ENCODE assay signal across 8 mouse cellular contexts in genomic region chr17:27051514-27051913, GRCm38 (mm10). TPM values are rescaled to one million over a fixed set of nuclear protein-coding genes. Genes with fewer than 3 reads are reported as not detected.
DNase-seq lines count a peak whose midpoint lies in the region; ATAC-seq lines count a peak whose summit lies in the region.

No protein-coding gene starts in this region.

- H3K4me2 ChIP-seq in embryonic facial prominence, embryonic 14.5 days (ENCODE audit: low read depth, low read length) = peak overlapping the region; percentile 13

- no peaks in the 10 kb centered on the region for H3K27me3 ChIP-seq in embryonic facial prominence, embryonic 14.5 days (replicated peaks; ENCODE audit: control insufficient read depth, insufficient read depth, low read length)

- no peaks in the 10 kb centered on the region for H3K9me3 ChIP-seq in embryonic facial prominence, embryonic 14.5 days (ENCODE audit: control insufficient read depth, low read length)

- H3K79me2 ChIP-seq in macrophage (ENCODE audit: inconsistent target) = no peaks in the 10 kb centered on the region

- no peaks in the 10 kb centered on the region for H3K4me1 ChIP-seq in embryonic facial prominence, embryonic 14.5 days (ENCODE audit: control insufficient read depth, insufficient read depth, low read length)

- no peak for ATAC-seq in embryonic facial prominence, embryonic 14.5 days (ENCODE audit: low read depth)

- no peak overlapping the region for H3K4me3 ChIP-seq in embryonic facial prominence, embryonic 14.5 days (ENCODE audit: low read depth, low read length)
- peak overlapping the region; percentile 19; the same call in 1 of the 2 replicates for H3K4me3 ChIP-seq in macrophage (ENCODE audit: inconsistent target)

- peak; percentile 35 for DNase-seq in kidney, adult 9 months
- no peak for DNase-seq in kidney, adult 11 months
- peak; percentile 59 for DNase-seq in embryonic facial prominence, embryonic 14.5 days (ENCODE audit: low spot score)
- DNase-seq in kidney, postnatal 10 days = peak; percentile 84
- DNase-seq in right cerebral cortex, postnatal 14 days = no peak
- DNase-seq in frontal cortex, postnatal 25 days (ENCODE audit: low spot score in 2 of 2) = no peak
- no peak for DNase-seq in natural killer cell, adult 2 months (ENCODE audit: low spot score in 2 of 2)

- H3K27ac ChIP-seq in embryonic facial prominence, embryonic 14.5 days (replicated peaks; ENCODE audit: low read depth, low read length) = no peak overlapping the region
- H3K27ac ChIP-seq in macrophage = peak overlapping the region; percentile 48

- H3K36me3 ChIP-seq in embryonic facial prominence, embryonic 14.5 days (ENCODE audit: control insufficient read depth, insufficient read depth, low read length) = no peaks in the 10 kb centered on the region
- H3K36me3 ChIP-seq in macrophage (ENCODE audit: inconsistent target) = no peaks in the 10 kb centered on the region

- 44% methylated on average over 5 of the region's 11 CpGs for WGBS in embryonic facial prominence, embryonic 14.5 days
- 27% methylated on average over 7 of the region's 11 CpGs for WGBS in macrophage (ENCODE audit: missing documents)

- no peak overlapping the region for H3K9ac ChIP-seq in embryonic facial prominence, embryonic 14.5 days (ENCODE audit: low read depth, low read length)

RNA-seq across cellular contexts. Expression of gene Itpr3, which starts 5.6 kb away (rescaled TPM):
- 5.0 and 5.5 TPM in 2 replicates for polyA plus RNA-seq in embryonic facial prominence, embryonic 14.5 days (2014; fragmentation: Nextera tagmentation; extraction: Ambion mirVana)
- 10 to 100 TPM in 19 of 26 experiments, 1 to 10 TPM in 7; 3.2 to 21.0 (median 13.3) TPM for total RNA-seq in macrophage (2018; cell fraction: chromatin; rRNA removed)
- 1 to 10 TPM; 2.2 to 5.5 (median 3.8) TPM for total RNA-seq in macrophage (2018; cell fraction: cytosol; rRNA removed)
- total RNA-seq in macrophage (2018; cell fraction: nucleus; rRNA removed) = 10 to 100 TPM in 4 of 26 experiments, 1 to 10 TPM in 22; 2.8 to 28.3 (median 7.5) TPM
- 2.1 to 11.2 TPM (median 2.1 TPM) in 3 replicates for polyA plus RNA-seq in macrophage (2018)

RNA-seq across cellular contexts. Expression of gene Bak1, which starts 22.7 kb away (rescaled TPM):
- 9.0 and 9.8 TPM in 2 replicates for polyA plus RNA-seq in embryonic facial prominence, embryonic 14.5 days (2014; fragmentation: Nextera tagmentation; extraction: Ambion mirVana)
- 10 to 100 TPM in 20 of 26 experiments, 1 to 10 TPM in 6; 1.1 to 35.9 (median 16.7) TPM for total RNA-seq in macrophage (2018; cell fraction: chromatin; rRNA removed)
- 100 to 1,000 TPM in 22 of 26 experiments, 10 to 100 TPM in 4; 84.9 to 227 (median 142) TPM for total RNA-seq in macrophage (2018; cell fraction: cytosol; rRNA removed)
- 10 to 100 TPM in 25 of 26 experiments, 1 to 10 TPM in 1; 8.4 to 90.5 (median 37.8) TPM for total RNA-seq in macrophage (2018; cell fraction: nucleus; rRNA removed)
- polyA plus RNA-seq in macrophage (2018) = 89.6 to 180 TPM (median 127 TPM) in 3 replicates

Comparison
In these comparisons a context has a peak if more than half of its experiments do, and no peak if none do; other contexts are left out.
1. DNase-seq: peak in kidney, adult 9 months (single experiment), embryonic facial prominence, embryonic 14.5 days (single experiment) and kidney, postnatal 10 days (single experiment); none in kidney, adult 11 months (single experiment), right cerebral cortex, postnatal 14 days (single experiment), frontal cortex, postnatal 25 days (0 of 2) and natural killer cell, adult 2 months (0 of 2).